Mouse (Mus musculus) layer of hippocampus, postnatal 36 days (tissue): ENCODE data around the gene Col9a1. TPM values are rescaled to one million over a fixed set of nuclear protein-coding genes. Genes with fewer than 3 reads are reported as not detected.

Experiments used
- DNase-seq, 2 experiments: peaks; one replicate each; pipeline ENCODE4 v3.0.0; 2022
- total RNA-seq, 2 experiments: library from RNA; stranded (reverse); gene quantifications; 2 replicates each; pipeline ENCODE4 v1.2.3; 2021

The Col9a1 gene
- total RNA-seq, 2 experiments from 2014 or later, result 0.33 to 0.57 TPM

GRCm38 (mm10) chr1:24300700-24301099 is 123.3 kb downstream of the Col9a1 start:
- no peak for DNase-seq

Other genes starting within 250 kb of the Col9a1 start
- 10 to 100 TPM; 39.5 to 53.5 TPM for gene Sdhaf4, start 172.0 kb upstream of the Col9a1 start, total RNA-seq
- gene Fam135a, start 77.3 kb upstream of the Col9a1 start, total RNA-seq, result 10 to 100 TPM; 24.9 to 25.4 TPM